Mouse (Mus musculus): Measurements from ENCODE around the gene Gdf15. TPM values are rescaled to one million over a fixed set of nuclear protein-coding genes. Genes with fewer than 3 reads are reported as not detected.
A peak's percentile ranks its signal among the peaks of the same experiment; 100 is the strongest.

The Gdf15 gene
- polyA plus RNA-seq, 1 experiment from 2014 or later = 0.86 TPM

- Histone ChIP-seq H3K27me3 (replicated peaks) (no peaks in the 10 kb centered on the region), H3K36me3 (peaks cover 66% of the 10 kb centered on the region), H3K9ac (no peak overlapping the region), H3K4me2 (no peak overlapping the region), H3K27ac (replicated peaks) (no peak overlapping the region), H3K4me1 (peaks cover 23% of the 10 kb centered on the region), H3K9me3 (no peaks in the 10 kb centered on the region), H3K4me3 (no peak overlapping the region)
- 73% methylated on average over 2 of the region's 2 CpGs for WGBS
- no peak for ATAC-seq (ENCODE audit: extremely low read depth, insufficient number of reproducible peaks, low FRiP score, low TSS enrichment)
Measured at GRCm38 (mm10) chr8:70655469-70655868, 23.2 kb upstream of the Gdf15 start.

GRCm38 (mm10) chr8:70654121-70654520 is 21.9 kb upstream of the Gdf15 start:
- ATAC-seq (ENCODE audit: extremely low read depth, insufficient number of reproducible peaks, low FRiP score, low TSS enrichment) = no peak
- Histone ChIP-seq H3K9me3 (no peaks in the 10 kb centered on the region), H3K4me2 (no peak overlapping the region), H3K27me3 (replicated peaks) (no peaks in the 10 kb centered on the region), H3K36me3 (peaks cover 72% of the 10 kb centered on the region), H3K4me1 (peaks cover 31% of the 10 kb centered on the region), H3K27ac (replicated peaks) (no peak overlapping the region), H3K9ac (no peak overlapping the region), H3K4me3 (no peak overlapping the region)
- WGBS = 50% methylated on average over 1 of the region's 1 CpGs

GRCm38 (mm10) chr8:70653226-70653625 is 21.0 kb upstream of the Gdf15 start:
- no peak for ATAC-seq (ENCODE audit: extremely low read depth, insufficient number of reproducible peaks, low FRiP score, low TSS enrichment)
- Histone ChIP-seq H3K4me2 (no peak overlapping the region), H3K27ac (replicated peaks) (no peak overlapping the region), H3K9ac (no peak overlapping the region), H3K36me3 (peaks cover 80% of the 10 kb centered on the region), H3K27me3 (replicated peaks) (no peaks in the 10 kb centered on the region), H3K9me3 (no peaks in the 10 kb centered on the region), H3K4me1 (peaks cover 32% of the 10 kb centered on the region), H3K4me3 (no peak overlapping the region)
- 47% methylated on average over 2 of the region's 2 CpGs for WGBS

DNA sequence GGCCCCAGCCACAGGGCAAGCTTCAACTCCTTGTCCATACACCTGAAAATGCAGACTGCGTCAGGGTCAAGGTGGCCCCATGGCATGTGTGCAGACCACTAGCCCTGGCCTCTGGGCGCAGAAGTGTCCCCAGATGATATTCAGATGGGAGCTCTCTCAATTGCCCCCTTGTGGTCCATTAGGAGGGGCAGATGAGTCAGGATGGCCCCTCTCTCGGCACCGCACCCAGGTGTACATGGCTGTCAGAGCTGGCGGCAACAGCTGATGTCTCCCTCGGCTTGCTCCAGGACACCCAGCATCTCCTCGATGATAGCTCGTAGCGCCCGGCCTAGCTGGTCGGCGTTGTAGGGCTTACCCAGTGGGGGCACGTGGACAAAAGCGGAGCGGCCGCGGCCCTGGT is 18.1 kb upstream of the Gdf15 start:
- Histone ChIP-seq H3K9ac (peak overlapping the region; percentile 64; the same call in 1 of the 2 replicates), H3K4me3 (no peak overlapping the region), H3K27me3 (replicated peaks) (no peaks in the 10 kb centered on the region), H3K27ac (replicated peaks) (peak overlapping the region; percentile 89), H3K9me3 (no peaks in the 10 kb centered on the region), H3K4me1 (peaks cover 52% of the 10 kb centered on the region), H3K4me2 (no peak overlapping the region), H3K36me3 (peaks cover 56% of the 10 kb centered on the region)
- ATAC-seq (ENCODE audit: extremely low read depth, insufficient number of reproducible peaks, low FRiP score, low TSS enrichment) = no peak
- 93% methylated on average over 17 of the region's 17 CpGs for WGBS

GRCm38 (mm10) chr8:70649324-70649723 is 17.1 kb upstream of the Gdf15 start:
- WGBS = 20% methylated on average over 4 of the region's 4 CpGs
- Histone ChIP-seq H3K27me3 (replicated peaks) (no peaks in the 10 kb centered on the region), H3K9ac (peak overlapping the region; percentile 64), H3K27ac (replicated peaks) (peak overlapping the region; percentile 89), H3K4me3 (no peak overlapping the region), H3K9me3 (no peaks in the 10 kb centered on the region), H3K4me2 (0 out of 2 replicates have a peak overlapping the region, but pooled peaks have one; percentile 0), H3K4me1 (peaks cover 52% of the 10 kb centered on the region), H3K36me3 (peaks cover 46% of the 10 kb centered on the region)
- ATAC-seq (ENCODE audit: extremely low read depth, insufficient number of reproducible peaks, low FRiP score, low TSS enrichment) = peak; percentile 67

- Histone ChIP-seq H3K27me3 (replicated peaks) (no peaks in the 10 kb centered on the region), H3K9ac (peak overlapping the region; percentile 50), H3K4me3 (no peak overlapping the region), H3K9me3 (no peaks in the 10 kb centered on the region), H3K4me2 (no peak overlapping the region), H3K27ac (replicated peaks) (peak overlapping the region; percentile 89), H3K36me3 (peaks cover 42% of the 10 kb centered on the region), H3K4me1 (peaks cover 52% of the 10 kb centered on the region)
- 51% methylated on average over 3 of the region's 3 CpGs for WGBS
- no peak for ATAC-seq (ENCODE audit: extremely low read depth, insufficient number of reproducible peaks, low FRiP score, low TSS enrichment)
Measured at GRCm38 (mm10) chr8:70648921-70649320, 16.7 kb upstream of the Gdf15 start.

GRCm38 (mm10) chr8:70648164-70648442 is 15.8 kb upstream of the Gdf15 start:
- Histone ChIP-seq H3K27ac (replicated peaks) (peak overlapping the region; percentile 89), H3K4me3 (no peak overlapping the region), H3K9me3 (no peaks in the 10 kb centered on the region), H3K4me1 (peaks cover 52% of the 10 kb centered on the region), H3K4me2 (no peak overlapping the region), H3K27me3 (replicated peaks) (no peaks in the 10 kb centered on the region), H3K36me3 (peaks cover 36% of the 10 kb centered on the region), H3K9ac (no peak overlapping the region)
- no peak for ATAC-seq (ENCODE audit: extremely low read depth, insufficient number of reproducible peaks, low FRiP score, low TSS enrichment)
- WGBS = 25% methylated on average over 1 of the region's 1 CpGs

- ATAC-seq (ENCODE audit: extremely low read depth, insufficient number of reproducible peaks, low FRiP score, low TSS enrichment) = no peak
- Histone ChIP-seq H3K9ac (peak overlapping the region; percentile 60), H3K4me1 (peaks cover 52% of the 10 kb centered on the region), H3K27me3 (replicated peaks) (no peaks in the 10 kb centered on the region), H3K4me3 (no peak overlapping the region), H3K9me3 (no peaks in the 10 kb centered on the region), H3K36me3 (peaks cover 35% of the 10 kb centered on the region), H3K27ac (replicated peaks) (peak overlapping the region; percentile 89), H3K4me2 (no peak overlapping the region)
- WGBS = 43% methylated on average over 8 of the region's 8 CpGs
Measured at GRCm38 (mm10) chr8:70647343-70648163, 15.3 kb upstream of the Gdf15 start.

DNA sequence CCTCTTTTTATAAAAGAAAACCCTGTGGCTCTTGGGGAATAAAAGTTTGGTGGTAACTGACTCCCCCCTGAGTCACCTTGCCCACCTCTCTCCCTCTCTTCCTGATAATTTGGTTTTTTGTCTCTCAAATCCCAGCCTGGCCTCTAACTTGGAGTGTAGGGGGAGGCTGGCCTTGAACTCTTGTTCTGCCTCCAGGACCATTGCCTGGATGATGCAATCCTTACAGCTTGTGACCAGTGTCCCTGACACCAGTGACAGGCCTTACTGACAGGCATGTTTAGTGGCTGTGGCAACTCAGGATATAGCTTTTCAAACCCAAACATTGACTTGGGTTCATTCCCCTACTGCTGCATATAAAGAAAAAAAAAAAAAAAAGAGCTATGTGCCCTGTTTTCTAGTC is 14.5 kb upstream of the Gdf15 start:
- peaks cover 52% of the 10 kb centered on the region for H3K4me1 ChIP-seq

DNA sequence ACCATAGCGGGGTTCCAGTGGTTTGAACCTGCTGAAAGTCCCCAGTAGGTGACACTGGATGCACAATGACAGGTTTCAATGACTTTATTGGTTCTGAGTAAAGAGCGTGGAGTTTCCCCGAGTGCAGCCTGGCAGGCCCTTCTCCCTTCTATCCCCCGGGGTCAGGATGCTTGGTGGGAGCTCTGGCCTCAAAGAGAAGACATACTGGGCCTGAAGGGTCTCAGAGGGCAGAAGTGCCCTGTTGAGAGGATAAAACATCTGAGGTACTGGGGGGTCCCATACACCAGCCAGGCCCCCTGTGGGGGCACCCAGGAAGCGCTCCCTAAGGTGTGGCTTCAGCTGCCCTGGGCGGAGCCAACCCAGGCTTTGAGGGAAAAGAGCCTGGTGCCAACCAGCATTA is 14.1 kb upstream of the Gdf15 start:
- H3K4me2 ChIP-seq = no peak overlapping the region
- ATAC-seq (ENCODE audit: extremely low read depth, insufficient number of reproducible peaks, low FRiP score, low TSS enrichment) = no peak
- no peak overlapping the region for H3K4me3 ChIP-seq
- no peaks in the 10 kb centered on the region for H3K27me3 ChIP-seq (replicated peaks)
- peaks cover 52% of the 10 kb centered on the region for H3K4me1 ChIP-seq
- peak overlapping the region; percentile 89 for H3K27ac ChIP-seq (replicated peaks)
- peaks cover 23% of the 10 kb centered on the region for H3K36me3 ChIP-seq
- no peaks in the 10 kb centered on the region for H3K9me3 ChIP-seq
- 0 out of 2 replicates have a peak overlapping the region, but pooled peaks have one; percentile 38 for H3K9ac ChIP-seq
- 72% methylated on average over 6 of the region's 6 CpGs for WGBS

More for the DNA sequence above, 14.5 kb upstream of the Gdf15 start:
- no peak for ATAC-seq (ENCODE audit: extremely low read depth, insufficient number of reproducible peaks, low FRiP score, low TSS enrichment)
- H3K36me3 ChIP-seq = peaks cover 27% of the 10 kb centered on the region
- H3K4me2 ChIP-seq = no peak overlapping the region
- peak overlapping the region; percentile 60 for H3K9ac ChIP-seq
- H3K27ac ChIP-seq (replicated peaks) = peak overlapping the region; percentile 89
- no peaks in the 10 kb centered on the region for H3K27me3 ChIP-seq (replicated peaks)
- no peaks in the 10 kb centered on the region for H3K9me3 ChIP-seq
- H3K4me3 ChIP-seq = no peak overlapping the region

- H3K4me1 ChIP-seq = peaks cover 52% of the 10 kb centered on the region
- peaks cover 16% of the 10 kb centered on the region for H3K36me3 ChIP-seq
- no peaks in the 10 kb centered on the region for H3K9me3 ChIP-seq
- WGBS = 58% methylated on average over 17 of the region's 17 CpGs
- no peak overlapping the region for H3K4me2 ChIP-seq
- H3K4me3 ChIP-seq = no peak overlapping the region
- peak overlapping the region; percentile 21 for H3K27ac ChIP-seq (replicated peaks)
- H3K9ac ChIP-seq = peak overlapping the region; percentile 38
- H3K27me3 ChIP-seq (replicated peaks) = no peaks in the 10 kb centered on the region
- no peak for ATAC-seq (ENCODE audit: extremely low read depth, insufficient number of reproducible peaks, low FRiP score, low TSS enrichment)
Measured at GRCm38 (mm10) chr8:70645501-70646224, 13.4 kb upstream of the Gdf15 start.

All from heart, embryonic 13.5 days (tissue).